Mouse (Mus musculus): ENCODE measurements around the gene Coro2a. TPM values are rescaled to one million over a fixed set of nuclear protein-coding genes. Genes with fewer than 3 reads are reported as not detected.

Gene Coro2a
- polyA plus RNA-seq, 1 experiment = 0.33 TPM

GRCm38 (mm10) chr4:46495543-46495942 lies 106.5 kb downstream of the Coro2a start:
- no peak for TF ChIP-seq MYOD1 (IDR thresholded peaks at IDR 0.05; ENCODE audit: control insufficient read depth, insufficient read length, low read depth)
- no peak for TF ChIP-seq CTCF (IDR thresholded peaks at IDR 0.05; ENCODE audit: control insufficient read depth, insufficient read depth, insufficient read length)
- no peak for TF ChIP-seq CEBPB (IDR thresholded peaks at IDR 0.05; ENCODE audit: low read depth)
- no peak for TF ChIP-seq MAX (IDR thresholded peaks at IDR 0.05)
- no peak for TF ChIP-seq FOSL1 (IDR thresholded peaks at IDR 0.05; ENCODE audit: insufficient read depth, low read length, poor library complexity, severe bottlenecking)
- no peak for TF ChIP-seq MYOG (IDR thresholded peaks at IDR 0.05; ENCODE audit: control insufficient read depth, extremely low read depth, insufficient read length)
- no peak for TF ChIP-seq USF1 (IDR thresholded peaks at IDR 0.05; ENCODE audit: low read depth)
- Histone ChIP-seq H3K27me3 (ENCODE audit: control insufficient read depth, insufficient read depth, insufficient read length) (no peaks in the 10 kb centered on the region), H3K36me3 (ENCODE audit: control insufficient read depth, insufficient read depth) (peaks cover 63% of the 10 kb centered on the region)

GRCm38 (mm10) chr4:46493071-46493470 lies 108.9 kb downstream of the Coro2a start:
- H3K4me3 ChIP-seq (ENCODE audit: insufficient read depth, poor library complexity, severe bottlenecking) = no peak overlapping the region
- peaks cover 43% of the 10 kb centered on the region for H3K79me2 ChIP-seq (ENCODE audit: control insufficient read depth, insufficient read depth)
- H3K79me3 ChIP-seq (ENCODE audit: low read depth) = peaks cover 23% of the 10 kb centered on the region
- H3K36me3 ChIP-seq (ENCODE audit: control insufficient read depth, insufficient read depth) = peaks cover 39% of the 10 kb centered on the region
- no peak for TF ChIP-seq MYOG (IDR thresholded peaks at IDR 0.05; ENCODE audit: control insufficient read depth, extremely low read depth, insufficient read length)
- TF ChIP-seq MYOD1 (IDR thresholded peaks at IDR 0.05; ENCODE audit: control insufficient read depth, insufficient read length, low read depth) = no peak
- TF ChIP-seq CEBPB (IDR thresholded peaks at IDR 0.05; ENCODE audit: low read depth) = no peak
- no peak for TF ChIP-seq USF1 (IDR thresholded peaks at IDR 0.05; ENCODE audit: low read depth)
- no peak for TF ChIP-seq MAX (IDR thresholded peaks at IDR 0.05)
- TF ChIP-seq CTCF (IDR thresholded peaks at IDR 0.05; ENCODE audit: control insufficient read depth, insufficient read depth, insufficient read length) = no peak
- no peak for TF ChIP-seq FOSL1 (IDR thresholded peaks at IDR 0.05; ENCODE audit: insufficient read depth, low read length, poor library complexity, severe bottlenecking)
- no peak overlapping the region for H3ac ChIP-seq (ENCODE audit: control insufficient read depth, insufficient read length, low read depth)
- no peaks in the 10 kb centered on the region for H3K27me3 ChIP-seq (ENCODE audit: control insufficient read depth, insufficient read depth, insufficient read length)

More at GRCm38 (mm10) chr4:46495543-46495942, 106.5 kb downstream of the Coro2a start:
- Histone ChIP-seq H3K4me3 (ENCODE audit: insufficient read depth, poor library complexity, severe bottlenecking) (no peak overlapping the region), H3K79me2 (ENCODE audit: control insufficient read depth, insufficient read depth) (peaks cover 32% of the 10 kb centered on the region), H3ac (ENCODE audit: control insufficient read depth, insufficient read length, low read depth) (no peak overlapping the region), H3K79me3 (ENCODE audit: low read depth) (peaks cover 13% of the 10 kb centered on the region)

GRCm38 (mm10) chr4:46489028-46489925 lies 112.7 kb downstream of the Coro2a start, which contains the start of gene Nans:
Gene Nans, plus strand, starts transcription at chr4:46489248.
- TF ChIP-seq USF1 (IDR thresholded peaks at IDR 0.05; ENCODE audit: low read depth) (no peak), MYOD1 (IDR thresholded peaks at IDR 0.05; ENCODE audit: control insufficient read depth, insufficient read length, low read depth) (no peak), CEBPB (IDR thresholded peaks at IDR 0.05; ENCODE audit: low read depth) (no peak), MAX (IDR thresholded peaks at IDR 0.05) (no peak), FOSL1 (IDR thresholded peaks at IDR 0.05; ENCODE audit: insufficient read depth, low read length, poor library complexity, severe bottlenecking) (no peak), CTCF (IDR thresholded peaks at IDR 0.05; ENCODE audit: control insufficient read depth, insufficient read depth, insufficient read length) (no peak), MYOG (IDR thresholded peaks at IDR 0.05; ENCODE audit: control insufficient read depth, extremely low read depth, insufficient read length) (no peak)
- Histone ChIP-seq H3K4me3 (ENCODE audit: insufficient read depth, poor library complexity, severe bottlenecking) (peak within 1 kb of the TSS; percentile 92), H3K79me2 (ENCODE audit: control insufficient read depth, insufficient read depth) (peaks cover 38% of the 10 kb centered on the region), H3K36me3 (ENCODE audit: control insufficient read depth, insufficient read depth) (peaks cover 19% of the 10 kb centered on the region), H3ac (ENCODE audit: control insufficient read depth, insufficient read length, low read depth) (peak within 1 kb of the TSS; percentile 80), H3K27me3 (ENCODE audit: control insufficient read depth, insufficient read depth, insufficient read length) (no peaks in the 10 kb centered on the region), H3K79me3 (ENCODE audit: low read depth) (peaks cover 21% of the 10 kb centered on the region)

- peaks cover 21% of the 10 kb centered on the region for H3K79me3 ChIP-seq (ENCODE audit: low read depth)
- H3K79me2 ChIP-seq (ENCODE audit: control insufficient read depth, insufficient read depth) = peaks cover 32% of the 10 kb centered on the region
- no peak overlapping the region for H3ac ChIP-seq (ENCODE audit: control insufficient read depth, insufficient read length, low read depth)
- no peaks in the 10 kb centered on the region for H3K36me3 ChIP-seq (ENCODE audit: control insufficient read depth, insufficient read depth)
- no peaks in the 10 kb centered on the region for H3K27me3 ChIP-seq (ENCODE audit: control insufficient read depth, insufficient read depth, insufficient read length)
- no peak for TF ChIP-seq FOSL1 (IDR thresholded peaks at IDR 0.05; ENCODE audit: insufficient read depth, low read length, poor library complexity, severe bottlenecking)
- no peak for TF ChIP-seq MAX (IDR thresholded peaks at IDR 0.05)
- TF ChIP-seq MYOG (IDR thresholded peaks at IDR 0.05; ENCODE audit: control insufficient read depth, extremely low read depth, insufficient read length) = no peak
- TF ChIP-seq MYOD1 (IDR thresholded peaks at IDR 0.05; ENCODE audit: control insufficient read depth, insufficient read length, low read depth) = no peak
- no peak for TF ChIP-seq CTCF (IDR thresholded peaks at IDR 0.05; ENCODE audit: control insufficient read depth, insufficient read depth, insufficient read length)
- TF ChIP-seq USF1 (IDR thresholded peaks at IDR 0.05; ENCODE audit: low read depth) = no peak
- no peak for TF ChIP-seq CEBPB (IDR thresholded peaks at IDR 0.05; ENCODE audit: low read depth)
- no peak overlapping the region for H3K4me3 ChIP-seq (ENCODE audit: insufficient read depth, poor library complexity, severe bottlenecking)
These were observed 114.7 kb downstream of the Coro2a start for GRCm38 (mm10) chr4:46487348-46487747.

Other genes starting within 250 kb of the Coro2a start
- 2.2 TPM for gene Trmo, start 212.8 kb downstream of the Coro2a start, polyA plus RNA-seq (2012; fragmentation: generic; extraction: Trizol)
- not detected for gene Hemgn, start 188.7 kb downstream of the Coro2a start, polyA plus RNA-seq (2012; fragmentation: generic; extraction: Trizol)
- 311 TPM for gene Anp32b, start 151.3 kb downstream of the Coro2a start, polyA plus RNA-seq (2012; fragmentation: generic; extraction: Trizol)
- gene Nans, start 113.0 kb downstream of the Coro2a start, polyA plus RNA-seq (2012; fragmentation: generic; extraction: Trizol) = 115 TPM
- 0.12 TPM for gene Trim14, start 66.1 kb downstream of the Coro2a start, polyA plus RNA-seq (2012; fragmentation: generic; extraction: Trizol)
- gene Tbc1d2, start 48.0 kb upstream of the Coro2a start, polyA plus RNA-seq (2012; fragmentation: generic; extraction: Trizol) = 0.77 TPM

Data from C2C12 (cell line).